1 mouse cellular context compared by ENCODE assay signal in the genomic region with DNA sequence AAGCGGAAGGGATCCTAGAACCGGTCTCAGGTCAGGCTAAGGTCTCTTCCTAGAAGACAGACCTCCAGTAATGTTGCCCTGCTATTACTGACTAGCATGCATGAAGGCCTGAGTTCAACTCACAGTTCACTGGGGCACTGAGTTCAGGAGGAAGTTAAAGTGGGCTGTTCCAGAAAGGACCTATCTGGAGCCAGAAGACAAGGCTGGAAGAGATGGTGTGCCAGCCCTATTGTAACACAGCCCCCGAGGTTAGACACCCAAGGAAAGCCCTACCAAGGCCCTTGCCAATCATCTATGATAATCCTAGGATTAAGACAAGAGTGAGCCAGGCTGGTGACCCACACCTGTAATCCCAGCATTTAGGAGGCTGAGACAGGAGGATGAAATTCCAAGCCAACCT.
TF ChIP-seq lines count a peak whose summit lies in the region.

No protein-coding gene starts in this region.

TF ChIP-seq in MEL, 35 proteins besides CTCF, POLR2A, EP300 and RAD21:
- no peak for TF ChIP-seq MEF2A (IDR thresholded peaks at IDR 0.05; ENCODE audit: extremely low read depth, insufficient replicate concordance, low read depth, low read length, poor library complexity, severe bottlenecking)
TF ChIP-seq in MEL: peak in this region for 0.
